19 mouse cellular contexts compared by ENCODE assay signal in the genomic region with DNA sequence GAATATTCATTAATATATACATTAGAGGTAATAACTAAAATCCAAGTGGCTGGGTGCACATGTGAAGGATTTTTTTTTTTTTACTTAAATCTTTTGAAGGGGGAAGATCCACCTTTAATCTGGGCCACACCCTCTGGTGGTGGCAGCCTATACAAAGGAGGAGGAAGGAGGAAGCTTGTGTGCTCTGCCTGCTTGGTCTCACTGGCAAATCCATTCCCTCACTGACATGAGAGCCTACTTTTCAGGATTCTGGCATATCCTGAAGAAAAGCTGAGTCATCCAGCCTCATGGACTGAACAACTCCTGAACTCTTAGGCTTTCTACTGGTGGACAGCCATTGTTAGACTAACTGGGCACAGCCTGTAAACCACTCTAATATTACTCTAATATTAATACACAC. TPM values are rescaled to one million over a fixed set of nuclear protein-coding genes. Genes with fewer than 3 reads are reported as not detected.
DNase-seq lines count a peak whose midpoint lies in the region; ATAC-seq and TF ChIP-seq lines count a peak whose summit lies in the region.
"Had no signal": no experiment of that assay in that cellular context is flagged by ENCODE, and none has a peak within 500 bp of the region (broad histone marks: within the 10 kb centered on the region; RNA-seq: fewer than 3 reads in every experiment).

No protein-coding gene starts in this region.

- H3K27me3 ChIP-seq in kidney, embryonic 15.5 days = no peaks in the 10 kb centered on the region
- H3K27me3 ChIP-seq: heart, embryonic 13.5 days; neural tube, embryonic 13.5 days; Patski had no signal

- H3K36me3 ChIP-seq in kidney, embryonic 15.5 days = no peaks in the 10 kb centered on the region
- H3K36me3 ChIP-seq: heart, embryonic 13.5 days; neural tube, embryonic 13.5 days had no signal

- no peak overlapping the region for H3K4me3 ChIP-seq in layer of hippocampus, adult 2 months
- H3K4me3 ChIP-seq in kidney, embryonic 15.5 days (replicated peaks) = no peak overlapping the region
- H3K4me3 ChIP-seq: heart, embryonic 13.5 days; neural tube, embryonic 13.5 days had no signal

- 0 out of 2 replicates have a peak, but pooled peaks have one; percentile 19 for ATAC-seq in megakaryocyte-erythroid progenitor cell, adult 5-6 weeks (replicated peaks; ENCODE audit: low FRiP score, low TSS enrichment, poor library complexity, severe bottlenecking)
- ATAC-seq in kidney, embryonic 15.5 days (replicated peaks; ENCODE audit: low FRiP score) = no peak
- ATAC-seq: CD4-positive, CD25-positive, alpha-beta regulatory T cell, adult 4 months; forebrain, embryonic 14.5 days; Patski had no signal

- H3K9me3 ChIP-seq in kidney, embryonic 15.5 days (replicated peaks) = no peaks in the 10 kb centered on the region
- H3K9me3 ChIP-seq: heart, embryonic 13.5 days; neural tube, embryonic 13.5 days had no signal

- TF ChIP-seq CTCF in layer of hippocampus, adult 2 months (conservative IDR thresholded peaks at IDR 0.05) = peak; percentile 21; the same call in 1 of the 2 replicates

- H3K4me1 ChIP-seq in kidney, embryonic 15.5 days = peaks cover 7% of the 10 kb centered on the region; the same call in 1 of the 2 replicates
- H3K4me1 ChIP-seq: neural tube, embryonic 13.5 days had no signal

- no peak overlapping the region for H3K9ac ChIP-seq in kidney, embryonic 15.5 days
- H3K9ac ChIP-seq: heart, embryonic 13.5 days; lung, embryonic 14.5 days; neural tube, embryonic 13.5 days had no signal

- no peak for DNase-seq in layer of hippocampus, adult 2 months (ENCODE audit: low spot score in 2 of 2)
- no peak for DNase-seq in layer of hippocampus, postnatal 25 days (ENCODE audit: extremely low spot score in 1 of 2, low spot score in 1 of 2)
- DNase-seq in CD4-positive helper T cell, adult 2 months (ENCODE audit: low read depth, low spot score) = peak; percentile 5
- peak; percentile 34 for DNase-seq in Muller cell, postnatal 12 days (ENCODE audit: inconsistent ontology term)
- DNase-seq in right cerebral cortex, adult 18-20 months = no peak
- DNase-seq: cerebellum, adult 9-11 months; heart, postnatal 36 days; kidney, adult 9 months; left cerebral cortex, postnatal 4 days; lung, embryonic 14.5 days; right cerebral cortex, postnatal 4 days had no signal

- H3K4me2 ChIP-seq in kidney, embryonic 15.5 days = no peak overlapping the region
- H3K4me2 ChIP-seq: heart, embryonic 13.5 days; liver, embryonic 11.5 days; lung, embryonic 14.5 days; neural tube, embryonic 13.5 days had no signal

- H3K27ac ChIP-seq in layer of hippocampus, adult 2 months = no peak overlapping the region
- H3K27ac ChIP-seq in kidney, embryonic 15.5 days = no peak overlapping the region
- H3K27ac ChIP-seq: heart, embryonic 13.5 days; neural tube, embryonic 13.5 days had no signal

RNA-seq across cellular contexts. Expression of a gene that starts 49.1 kb away (rescaled TPM):
- total RNA-seq in layer of hippocampus, adult 2 months (2021) = 100 to 1,000 TPM; 141 to 142 TPM
- total RNA-seq in layer of hippocampus, postnatal 25 days (2021) = 100 to 1,000 TPM; 141 to 143 TPM
- total RNA-seq in megakaryocyte-erythroid progenitor cell, adult 5-6 weeks (2014; fragmentation: Nextera tagmentation) = 24.8 and 39.2 TPM in 2 replicates
- total RNA-seq in megakaryocyte-erythroid progenitor cell, adult 5-6 weeks (2017) = 42.1 and 43.2 TPM in 2 replicates
- polyA plus RNA-seq in kidney, embryonic 15.5 days (2015; fragmentation: Nextera tagmentation; extraction: Ambion mirVana) = 76.0 and 78.0 TPM in 2 replicates

Comparison
In these comparisons a context has a peak if more than half of its experiments do, and no peak if none do; other contexts are left out.
1. DNase-seq: peak in CD4-positive helper T cell, adult 2 months (single experiment) and Muller cell, postnatal 12 days (single experiment); none in layer of hippocampus, adult 2 months (0 of 2), layer of hippocampus, postnatal 25 days (0 of 2) and right cerebral cortex, adult 18-20 months (single experiment).